Mouse (Mus musculus): ENCODE results near the gene Lcn11.

Gene Lcn11

DNA sequence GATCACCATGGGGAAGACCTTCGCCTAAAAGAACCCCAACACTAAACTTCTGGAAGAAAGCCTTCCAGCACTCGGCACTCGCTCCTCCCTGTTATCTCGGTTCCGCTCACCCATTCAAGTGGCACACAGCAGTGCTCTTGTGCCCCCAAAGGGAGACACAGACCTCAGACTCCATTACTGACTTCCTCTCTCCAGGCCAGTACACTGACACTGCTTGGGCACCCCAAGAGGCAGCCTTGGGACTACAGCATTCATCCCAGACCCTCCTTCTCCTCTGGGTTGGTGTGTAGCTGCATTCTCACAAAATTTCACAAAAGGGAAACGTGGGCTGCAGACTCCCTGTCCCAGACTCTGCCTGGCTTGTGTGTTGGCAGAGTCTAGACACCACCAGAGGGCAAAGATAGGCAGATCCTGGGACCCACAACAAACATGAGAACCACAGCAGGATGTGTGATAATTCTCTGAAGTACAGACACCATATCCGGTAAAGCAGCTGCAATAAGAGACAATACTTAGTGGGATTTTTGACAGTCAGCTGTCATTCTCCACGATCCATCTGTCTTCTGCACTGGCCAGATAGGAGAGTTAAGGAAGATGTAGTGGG is 51.6 kb downstream of the Lcn11 start:
- DNase-seq: peak; percentile 42 to 48

All from thymus, postnatal 36 days (tissue).